Mouse (Mus musculus) CH12F3 (cell line): ENCODE data around the gene Inka1.

Source experiments
- in situ Hi-C: fragments of 300-500 bp; cut with MboI; formaldehyde crosslinking; loops from 2 replicates; pipeline ENCODE4 v1.14.3; 2020; ENCODE audit warnings: low sequenced_read_pairs

Inka1 gene

GRCm38 (mm10) chr9:107984052-107984753, 1.5 kb downstream of the Inka1 start:
- in situ Hi-C loops = no loop called here

DNA sequence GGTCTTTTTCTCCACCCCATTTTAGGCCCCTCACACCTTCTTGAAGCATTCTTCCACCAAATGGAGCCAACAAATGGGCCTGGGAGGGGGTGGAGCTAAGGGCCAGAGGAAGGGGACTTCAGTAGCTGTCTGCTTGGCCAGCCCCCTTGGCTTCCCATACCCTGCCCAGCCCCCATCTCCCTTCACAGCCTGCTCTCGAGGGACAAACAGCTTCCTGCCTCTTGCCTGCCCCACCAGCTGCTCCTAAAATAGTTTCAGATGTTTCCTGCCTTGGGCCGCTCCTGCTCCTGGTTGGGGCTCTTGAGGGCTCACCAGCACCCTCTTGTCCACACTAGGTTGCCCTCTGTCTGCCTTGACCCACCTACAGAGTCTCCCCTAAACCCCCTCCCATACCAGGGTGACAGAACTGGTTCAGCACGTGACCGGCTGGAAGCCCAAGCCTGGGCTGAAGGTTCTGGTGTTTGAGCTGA, 2.2 kb downstream of the Inka1 start:
- in situ Hi-C loops = no loop called here

DNA sequence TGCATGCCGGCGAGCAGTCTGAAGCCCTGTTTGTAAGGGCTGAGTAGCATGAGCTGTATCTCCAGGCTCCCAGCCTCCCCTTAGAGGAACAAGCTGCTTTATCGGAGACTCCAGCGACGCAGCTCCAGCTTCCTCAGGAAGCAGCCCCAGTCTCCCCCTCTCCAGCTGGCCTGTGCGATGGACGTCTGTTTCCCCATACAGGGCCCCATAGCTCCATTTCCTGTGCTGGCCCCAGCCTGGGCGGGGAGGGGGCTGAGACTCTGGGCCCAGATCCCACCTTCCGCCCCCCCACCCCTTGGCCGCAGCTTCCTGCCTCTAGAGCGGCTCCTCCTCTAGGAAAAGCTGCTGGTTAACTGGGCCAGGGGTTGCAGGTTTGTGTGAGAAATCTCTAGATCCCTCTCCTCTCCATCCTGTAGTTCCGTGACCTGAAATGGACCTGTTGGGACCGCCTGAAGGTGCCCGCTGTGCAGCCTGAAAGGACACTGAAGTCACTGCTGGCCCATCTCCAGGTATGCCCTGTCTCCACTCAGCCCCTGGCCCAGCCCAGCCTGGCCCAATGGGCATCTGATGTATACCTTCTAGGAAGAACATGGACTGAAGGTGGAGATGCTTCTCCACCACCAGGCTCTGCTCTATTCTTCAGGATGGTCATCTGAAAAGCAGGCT, 2.9 kb downstream of the Inka1 start, which contains the start of gene Gm20661:
Gene Gm20661 (plus strand): TSS at position 378 of the 666 bp plus-strand sequence.
- in situ Hi-C loops = no loop called here

- in situ Hi-C loops = no loop called here
These were observed 3.7 kb downstream of the Inka1 start for GRCm38 (mm10) chr9:107981684-107982605.

DNA sequence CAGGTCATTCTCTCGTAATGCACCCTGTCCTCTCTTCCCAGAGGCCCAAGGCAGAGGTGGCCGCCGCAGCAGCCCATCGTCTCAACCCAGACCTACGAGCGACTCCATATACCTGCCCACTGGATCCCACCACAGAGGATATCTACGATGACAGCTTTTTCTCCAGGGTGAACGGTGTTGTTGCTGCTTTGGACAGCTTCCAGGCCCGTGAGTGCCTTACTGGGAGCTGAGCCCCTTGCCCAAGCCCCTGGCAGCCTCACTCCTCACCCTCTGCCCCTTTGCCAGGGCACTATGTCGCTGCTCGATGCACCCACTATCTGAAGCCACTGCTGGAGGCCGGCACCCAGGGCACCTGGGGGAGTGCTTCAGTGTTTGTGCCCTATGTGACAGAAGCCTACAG, 6.9 kb downstream of the Inka1 start:
- in situ Hi-C loops = no loop called here

GRCm38 (mm10) chr9:107975399-107976386, 10.0 kb downstream of the Inka1 start, which contains the start of gene Uba7:
Uba7 (plus strand) TSS chr9:107975505.
- in situ Hi-C loops = no loop called here

- in situ Hi-C loops = no loop called here
These were observed 11.0 kb downstream of the Inka1 start for GRCm38 (mm10) chr9:107974491-107975171.

GRCm38 (mm10) chr9:107971690-107972541, 13.8 kb downstream of the Inka1 start:
- in situ Hi-C loops = no loop called here

DNA sequence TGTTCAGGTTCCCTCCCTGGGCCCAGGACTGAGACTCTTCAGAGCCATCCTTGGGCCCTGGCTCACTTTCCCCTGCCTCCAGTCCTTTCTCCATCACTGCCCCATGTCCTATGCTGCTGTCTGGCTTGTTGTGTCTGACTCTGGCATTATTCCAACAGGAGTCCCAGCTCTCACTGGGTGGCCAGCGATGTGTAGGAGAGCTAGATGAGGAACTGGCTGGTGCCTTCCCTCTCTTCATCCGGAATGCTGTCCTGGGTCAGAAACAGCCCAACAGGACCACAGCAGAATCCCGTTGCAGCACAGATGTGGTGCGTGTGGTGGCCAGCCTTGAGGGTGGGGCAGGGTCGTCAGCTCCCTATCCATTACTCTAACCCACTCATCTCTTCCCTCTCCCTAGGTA, 15.4 kb downstream of the Inka1 start:
- in situ Hi-C loops = no loop called here

- in situ Hi-C loops = no loop called here
These were observed 17.1 kb downstream of the Inka1 start for GRCm38 (mm10) chr9:107968531-107968930.

DNA sequence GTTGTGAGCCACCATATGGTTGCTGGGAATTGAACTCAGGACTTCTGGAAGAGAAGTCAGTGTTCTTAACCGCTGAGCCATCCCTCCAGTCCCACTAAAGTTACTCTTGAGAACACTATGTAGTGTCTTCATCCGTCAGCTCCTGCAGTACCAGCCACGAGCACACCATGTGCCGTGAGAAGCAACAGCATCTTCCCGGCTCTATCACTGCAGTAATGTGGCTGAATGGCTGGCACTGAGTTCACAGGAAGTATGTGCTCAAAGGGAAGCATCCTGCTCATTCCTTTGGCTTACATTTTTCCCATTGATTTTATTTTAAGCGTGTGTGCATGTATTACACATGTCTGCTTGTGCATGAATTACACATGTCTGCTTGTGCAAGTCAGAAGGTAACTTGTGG, 18.2 kb downstream of the Inka1 start:
- in situ Hi-C loops = no loop called here

GRCm38 (mm10) chr9:107966676-107967075, 19.0 kb downstream of the Inka1 start:
- in situ Hi-C loops = no loop called here

GRCm38 (mm10) chr9:107964681-107965080, 21.0 kb downstream of the Inka1 start:
- in situ Hi-C loops = no loop called here

DNA sequence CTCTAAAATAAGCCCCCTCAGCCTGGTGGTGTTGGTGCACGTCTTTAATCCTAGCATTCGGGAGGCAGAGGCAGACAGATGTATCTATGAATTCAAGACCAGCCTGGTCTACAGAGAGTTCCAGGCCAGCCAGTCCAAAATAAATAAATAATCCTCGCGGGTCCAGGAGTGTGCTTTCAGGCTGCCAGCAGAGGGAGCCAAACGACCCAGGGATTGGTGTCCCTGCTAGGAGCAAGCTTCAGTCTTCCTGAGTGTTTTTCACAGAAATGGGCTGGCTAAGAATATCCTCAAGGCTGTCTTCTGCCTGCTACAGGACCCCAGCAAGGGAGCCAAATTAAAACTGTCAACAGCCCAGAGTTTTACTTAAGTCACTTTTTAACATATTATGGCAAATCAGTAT, 22.0 kb downstream of the Inka1 start:
- in situ Hi-C loops = no loop called here

DNA sequence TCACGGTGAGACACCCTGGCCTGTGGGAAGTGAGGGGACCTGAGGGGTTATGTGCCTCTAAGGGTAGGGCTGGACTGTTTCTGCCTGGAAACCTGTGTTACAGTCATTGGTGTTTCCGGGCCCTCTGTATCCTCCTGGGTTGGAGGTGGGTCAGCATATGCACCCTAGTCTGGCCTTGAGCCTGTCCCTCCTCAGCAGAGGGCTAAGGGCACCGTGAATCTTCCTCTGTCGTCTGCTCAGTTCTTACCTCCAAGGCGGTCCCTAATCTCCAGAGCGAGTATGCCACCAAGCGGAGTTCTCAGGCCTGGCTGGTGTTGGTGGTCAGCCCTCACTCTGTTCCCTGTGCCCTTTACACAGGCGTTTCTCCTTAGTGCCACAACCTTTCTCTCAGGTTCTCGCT, 22.8 kb downstream of the Inka1 start:
- in situ Hi-C loops = no loop called here

DNA sequence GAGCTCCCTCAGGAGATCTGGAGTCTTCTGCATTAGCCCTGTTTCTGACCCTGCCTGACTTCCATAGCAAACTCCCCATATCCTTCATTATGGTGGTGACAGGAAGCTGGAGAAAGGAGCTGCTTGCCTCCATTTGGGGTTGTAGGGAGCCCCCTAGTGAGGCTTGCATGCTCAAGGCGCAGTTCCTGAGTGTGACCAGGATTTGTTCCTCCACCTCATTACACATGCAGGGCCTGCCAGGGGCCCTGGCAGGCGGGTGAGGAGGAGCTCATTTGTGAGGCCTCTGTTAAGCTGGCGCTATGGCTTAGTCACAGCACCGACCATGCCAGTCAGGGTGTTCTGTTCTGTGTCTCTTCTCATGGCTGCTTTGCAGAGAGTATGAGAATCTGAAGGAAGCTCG, 23.8 kb downstream of the Inka1 start:
- in situ Hi-C loops = no loop called here

DNA sequence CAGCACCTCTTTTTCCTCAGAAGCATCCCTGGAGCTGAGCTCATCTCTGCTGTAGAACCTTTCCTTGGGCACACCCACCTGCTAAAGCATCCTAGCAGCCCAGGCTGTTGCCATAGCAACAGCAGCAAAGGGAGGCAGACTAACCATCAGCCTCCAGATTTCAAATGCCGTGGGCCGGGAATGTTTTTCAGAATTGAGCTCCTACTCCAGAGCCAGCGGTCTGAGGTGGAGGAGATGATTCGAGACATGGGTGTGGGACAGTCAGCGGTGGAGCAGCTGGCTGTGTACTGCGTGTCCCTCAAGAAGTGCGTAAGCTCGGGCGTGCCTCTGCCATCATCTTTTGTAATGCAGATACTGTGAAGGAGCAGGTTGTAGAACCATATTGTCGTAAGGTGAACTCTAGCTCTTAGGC, 24.3 kb downstream of the Inka1 start:
- in situ Hi-C loops = no loop called here

- in situ Hi-C loops = no loop called here
These were observed 24.8 kb downstream of the Inka1 start for GRCm38 (mm10) chr9:107960928-107961327.

- in situ Hi-C loops = no loop called here
These were observed 25.8 kb downstream of the Inka1 start for GRCm38 (mm10) chr9:107959896-107960295.
